Mouse (Mus musculus): Measurements from ENCODE around the gene Kcmf1. TPM values are rescaled to one million over a fixed set of nuclear protein-coding genes. Genes with fewer than 3 reads are reported as not detected.

Gene Kcmf1
- polyA plus RNA-seq, 1 experiment from 2014 or later, result 52.0 TPM

- no peak overlapping the region for H3K9ac ChIP-seq (ENCODE audit: low read length)
- 0 out of 2 replicates have a peak, but pooled peaks cover 2% of the 10 kb centered on the region for H3K4me1 ChIP-seq (ENCODE audit: control insufficient read depth, insufficient read depth, low read length)
- DNase-seq (ENCODE audit: low spot score), result no peak
- H3K36me3 ChIP-seq (ENCODE audit: control insufficient read depth, insufficient read depth, low read length), result peaks cover 3% of the 10 kb centered on the region; the same call in 1 of the 2 replicates
- ATAC-seq (ENCODE audit: insufficient number of reproducible peaks, low FRiP score, low TSS enrichment, low read depth), result no peak
- H3K9me3 ChIP-seq (ENCODE audit: control insufficient read depth, low read length), result no peaks in the 10 kb centered on the region
- no peak overlapping the region for H3K4me2 ChIP-seq (ENCODE audit: low read depth, severe bottlenecking)
- H3K27ac ChIP-seq (replicated peaks; ENCODE audit: low read depth, low read length), result no peak overlapping the region
- whole genome bisulfite sequencing, result 93% methylated on average over 2 of the region's 2 CpGs
- H3K4me3 ChIP-seq (ENCODE audit: low read depth, low read length), result no peak overlapping the region
- H3K27me3 ChIP-seq (ENCODE audit: control insufficient read depth, insufficient read depth, low read length), result no peaks in the 10 kb centered on the region
Measured at GRCm38 (mm10) chr6:72891238-72891637, 8.5 kb downstream of the Kcmf1 start.

GRCm38 (mm10) chr6:72888655-72889054, 11.1 kb downstream of the Kcmf1 start:
- 91% methylated on average over 2 of the region's 2 CpGs for whole genome bisulfite sequencing
- Histone ChIP-seq H3K4me1 (ENCODE audit: control insufficient read depth, insufficient read depth, low read length) (no peaks in the 10 kb centered on the region), H3K27ac (replicated peaks; ENCODE audit: low read depth, low read length) (no peak overlapping the region), H3K4me3 (ENCODE audit: low read depth, low read length) (no peak overlapping the region), H3K9me3 (ENCODE audit: control insufficient read depth, low read length) (no peaks in the 10 kb centered on the region), H3K4me2 (ENCODE audit: low read depth, severe bottlenecking) (no peak overlapping the region), H3K27me3 (ENCODE audit: control insufficient read depth, insufficient read depth, low read length) (no peaks in the 10 kb centered on the region), H3K9ac (ENCODE audit: low read length) (no peak overlapping the region), H3K36me3 (ENCODE audit: control insufficient read depth, insufficient read depth, low read length) (no peaks in the 10 kb centered on the region)
- DNase-seq (ENCODE audit: low spot score) (no peak), ATAC-seq (ENCODE audit: insufficient number of reproducible peaks, low FRiP score, low TSS enrichment, low read depth) (no peak)

GRCm38 (mm10) chr6:72885268-72885667, 14.5 kb downstream of the Kcmf1 start:
- ATAC-seq (ENCODE audit: insufficient number of reproducible peaks, low FRiP score, low TSS enrichment, low read depth) (no peak), DNase-seq (ENCODE audit: low spot score) (no peak)
- 87% methylated on average over 1 of the region's 1 CpGs for WGBS
- Histone ChIP-seq H3K27ac (replicated peaks; ENCODE audit: low read depth, low read length) (no peak overlapping the region), H3K9me3 (ENCODE audit: control insufficient read depth, low read length) (no peaks in the 10 kb centered on the region), H3K9ac (ENCODE audit: low read length) (no peak overlapping the region), H3K27me3 (ENCODE audit: control insufficient read depth, insufficient read depth, low read length) (no peaks in the 10 kb centered on the region), H3K4me1 (ENCODE audit: control insufficient read depth, insufficient read depth, low read length) (no peaks in the 10 kb centered on the region), H3K36me3 (ENCODE audit: control insufficient read depth, insufficient read depth, low read length) (no peaks in the 10 kb centered on the region), H3K4me2 (ENCODE audit: low read depth, severe bottlenecking) (no peak overlapping the region), H3K4me3 (ENCODE audit: low read depth, low read length) (no peak overlapping the region)

GRCm38 (mm10) chr6:72884767-72885166, 15.0 kb downstream of the Kcmf1 start:
- no peak for DNase-seq (ENCODE audit: low spot score)
- H3K9ac ChIP-seq (ENCODE audit: low read length), result no peak overlapping the region
- no peak overlapping the region for H3K4me2 ChIP-seq (ENCODE audit: low read depth, severe bottlenecking)
- H3K4me3 ChIP-seq (ENCODE audit: low read depth, low read length), result no peak overlapping the region
- no peaks in the 10 kb centered on the region for H3K9me3 ChIP-seq (ENCODE audit: control insufficient read depth, low read length)
- no peak for ATAC-seq (ENCODE audit: insufficient number of reproducible peaks, low FRiP score, low TSS enrichment, low read depth)
- no peaks in the 10 kb centered on the region for H3K4me1 ChIP-seq (ENCODE audit: control insufficient read depth, insufficient read depth, low read length)
- H3K27ac ChIP-seq (replicated peaks; ENCODE audit: low read depth, low read length), result no peak overlapping the region
- H3K36me3 ChIP-seq (ENCODE audit: control insufficient read depth, insufficient read depth, low read length), result no peaks in the 10 kb centered on the region
- H3K27me3 ChIP-seq (ENCODE audit: control insufficient read depth, insufficient read depth, low read length), result no peaks in the 10 kb centered on the region
- WGBS, result 95% methylated on average over 3 of the region's 3 CpGs

- no peak overlapping the region for H3K4me3 ChIP-seq (ENCODE audit: low read depth, low read length)
- no peak overlapping the region for H3K4me2 ChIP-seq (ENCODE audit: low read depth, severe bottlenecking)
- 89% methylated on average over 8 of the region's 8 CpGs for WGBS
- ATAC-seq (ENCODE audit: insufficient number of reproducible peaks, low FRiP score, low TSS enrichment, low read depth) (no peak), DNase-seq (ENCODE audit: low spot score) (no peak)
- no peak overlapping the region for H3K27ac ChIP-seq (replicated peaks; ENCODE audit: low read depth, low read length)
- H3K9me3 ChIP-seq (ENCODE audit: control insufficient read depth, low read length), result no peaks in the 10 kb centered on the region
- no peaks in the 10 kb centered on the region for H3K36me3 ChIP-seq (ENCODE audit: control insufficient read depth, insufficient read depth, low read length)
- no peaks in the 10 kb centered on the region for H3K27me3 ChIP-seq (ENCODE audit: control insufficient read depth, insufficient read depth, low read length)
- no peak overlapping the region for H3K9ac ChIP-seq (ENCODE audit: low read length)
- H3K4me1 ChIP-seq (ENCODE audit: control insufficient read depth, insufficient read depth, low read length), result no peaks in the 10 kb centered on the region
Measured at GRCm38 (mm10) chr6:72882661-72883458, 16.9 kb downstream of the Kcmf1 start.

GRCm38 (mm10) chr6:72882222-72882621, 17.6 kb downstream of the Kcmf1 start:
- no peaks in the 10 kb centered on the region for H3K4me1 ChIP-seq (ENCODE audit: control insufficient read depth, insufficient read depth, low read length)
- WGBS, result 93% methylated on average over 3 of the region's 3 CpGs
- H3K4me3 ChIP-seq (ENCODE audit: low read depth, low read length), result no peak overlapping the region
- no peak overlapping the region for H3K9ac ChIP-seq (ENCODE audit: low read length)
- no peak overlapping the region for H3K4me2 ChIP-seq (ENCODE audit: low read depth, severe bottlenecking)
- ATAC-seq (ENCODE audit: insufficient number of reproducible peaks, low FRiP score, low TSS enrichment, low read depth) (no peak), DNase-seq (ENCODE audit: low spot score) (no peak)
- no peaks in the 10 kb centered on the region for H3K36me3 ChIP-seq (ENCODE audit: control insufficient read depth, insufficient read depth, low read length)
- H3K27ac ChIP-seq (replicated peaks; ENCODE audit: low read depth, low read length), result no peak overlapping the region
- H3K27me3 ChIP-seq (ENCODE audit: control insufficient read depth, insufficient read depth, low read length), result no peaks in the 10 kb centered on the region
- no peaks in the 10 kb centered on the region for H3K9me3 ChIP-seq (ENCODE audit: control insufficient read depth, low read length)

GRCm38 (mm10) chr6:72881619-72881979, 18.2 kb downstream of the Kcmf1 start:
- no peak for ATAC-seq (ENCODE audit: insufficient number of reproducible peaks, low FRiP score, low TSS enrichment, low read depth)
- Histone ChIP-seq H3K27me3 (ENCODE audit: control insufficient read depth, insufficient read depth, low read length) (no peaks in the 10 kb centered on the region), H3K4me2 (ENCODE audit: low read depth, severe bottlenecking) (no peak overlapping the region), H3K9me3 (ENCODE audit: control insufficient read depth, low read length) (no peaks in the 10 kb centered on the region), H3K36me3 (ENCODE audit: control insufficient read depth, insufficient read depth, low read length) (no peaks in the 10 kb centered on the region), H3K4me1 (ENCODE audit: control insufficient read depth, insufficient read depth, low read length) (no peaks in the 10 kb centered on the region), H3K27ac (replicated peaks; ENCODE audit: low read depth, low read length) (no peak overlapping the region), H3K4me3 (ENCODE audit: low read depth, low read length) (no peak overlapping the region), H3K9ac (ENCODE audit: low read length) (no peak overlapping the region)
- 93% methylated on average over 1 of the region's 1 CpGs for whole genome bisulfite sequencing
- DNase-seq (ENCODE audit: low spot score), result no peak

GRCm38 (mm10) chr6:72880913-72881618, 18.7 kb downstream of the Kcmf1 start:
- WGBS, result 91% methylated on average over 9 of the region's 9 CpGs
- Histone ChIP-seq H3K4me3 (ENCODE audit: low read depth, low read length) (no peak overlapping the region), H3K4me2 (ENCODE audit: low read depth, severe bottlenecking) (no peak overlapping the region), H3K27me3 (ENCODE audit: control insufficient read depth, insufficient read depth, low read length) (no peaks in the 10 kb centered on the region), H3K36me3 (ENCODE audit: control insufficient read depth, insufficient read depth, low read length) (no peaks in the 10 kb centered on the region), H3K27ac (replicated peaks; ENCODE audit: low read depth, low read length) (no peak overlapping the region), H3K9ac (ENCODE audit: low read length) (no peak overlapping the region), H3K4me1 (ENCODE audit: control insufficient read depth, insufficient read depth, low read length) (no peaks in the 10 kb centered on the region), H3K9me3 (ENCODE audit: control insufficient read depth, low read length) (no peaks in the 10 kb centered on the region)
- ATAC-seq (ENCODE audit: insufficient number of reproducible peaks, low FRiP score, low TSS enrichment, low read depth) (no peak), DNase-seq (ENCODE audit: low spot score) (no peak)

Measured in limb, embryonic 11.5 days (tissue).